Comparison of ENCODE assay signal across 24 mouse cellular contexts in genomic region chr11:99436625-99437024, GRCm38 (mm10). TPM values are rescaled to one million over a fixed set of nuclear protein-coding genes. Genes with fewer than 3 reads are reported as not detected.
DNase-seq lines count a peak whose midpoint lies in the region; ATAC-seq and TF ChIP-seq lines count a peak whose summit lies in the region.
"Had no signal": no experiment of that assay in that cellular context is flagged by ENCODE, and none has a peak within 500 bp of the region (broad histone marks: within the 10 kb centered on the region; RNA-seq: fewer than 3 reads in every experiment).

No protein-coding gene starts in this region.

- H3K27me3 ChIP-seq in intestine, embryonic 14.5 days (replicated peaks; ENCODE audit: control insufficient read depth, insufficient read depth, low read length) = no peaks in the 10 kb centered on the region
- H3K27me3 ChIP-seq in intestine, embryonic 16.5 days (replicated peaks; ENCODE audit: control insufficient read depth, insufficient read depth, low read length) = no peaks in the 10 kb centered on the region
- H3K27me3 ChIP-seq in liver, embryonic 13.5 days = no peaks in the 10 kb centered on the region
- H3K27me3 ChIP-seq in liver, postnatal 0 days (ENCODE audit: insufficient read depth, low read length) = no peaks in the 10 kb centered on the region
- no peaks in the 10 kb centered on the region for H3K27me3 ChIP-seq in hindbrain, embryonic 16.5 days (replicated peaks; ENCODE audit: control insufficient read depth, insufficient read depth, low read length)
- H3K27me3 ChIP-seq: embryonic facial prominence, embryonic 13.5 days had no signal

- no peak for TF ChIP-seq POLR2A in lung, adult 2 months (IDR thresholded peaks at IDR 0.05; ENCODE audit: borderline replicate concordance, extremely low read depth, low read depth, low read length)

- TF ChIP-seq CTCF in liver, postnatal 0 days (IDR thresholded peaks at IDR 0.05; ENCODE audit: low read depth) = no peak
- no peak for TF ChIP-seq CTCF in lung, adult 2 months (IDR thresholded peaks at IDR 0.05; ENCODE audit: insufficient read depth, low read length)

- 0 out of 2 replicates have a peak overlapping the region, but pooled peaks have one; percentile 7 for H3K4me2 ChIP-seq in intestine, embryonic 14.5 days (ENCODE audit: low read length)
- H3K4me2 ChIP-seq in intestine, embryonic 16.5 days (ENCODE audit: low read depth, low read length) = peak overlapping the region; percentile 23; the same call in 1 of the 2 replicates
- peak overlapping the region; percentile 35 for H3K4me2 ChIP-seq in liver, embryonic 13.5 days
- H3K4me2 ChIP-seq in liver, postnatal 0 days (ENCODE audit: low read depth, low read length) = peak overlapping the region; percentile 38
- H3K4me2 ChIP-seq in hindbrain, embryonic 16.5 days (ENCODE audit: low read length) = no peak overlapping the region
- H3K4me2 ChIP-seq: embryonic facial prominence, embryonic 13.5 days; hindbrain, embryonic 14.5 days had no signal

- TF ChIP-seq EP300 in liver, postnatal 0 days (IDR thresholded peaks at IDR 0.05; ENCODE audit: low read depth) = no peak

- no peaks in the 10 kb centered on the region for H3K9me3 ChIP-seq in intestine, embryonic 14.5 days (ENCODE audit: control insufficient read depth, low read length)
- no peaks in the 10 kb centered on the region for H3K9me3 ChIP-seq in intestine, embryonic 16.5 days (ENCODE audit: control insufficient read depth, low read length)
- no peaks in the 10 kb centered on the region for H3K9me3 ChIP-seq in liver, embryonic 13.5 days (replicated peaks)
- H3K9me3 ChIP-seq in liver, postnatal 0 days (ENCODE audit: low read length) = no peaks in the 10 kb centered on the region
- no peaks in the 10 kb centered on the region for H3K9me3 ChIP-seq in hindbrain, embryonic 16.5 days (ENCODE audit: control insufficient read depth, low read length)
- H3K9me3 ChIP-seq: embryonic facial prominence, embryonic 13.5 days; forebrain, embryonic 10.5 days; heart, embryonic 10.5 days; hindbrain, embryonic 10.5 days had no signal

- no peak overlapping the region for H3K4me3 ChIP-seq in intestine, embryonic 14.5 days (ENCODE audit: low read depth, low read length)
- peak overlapping the region; percentile 25; the same call in 1 of the 2 replicates for H3K4me3 ChIP-seq in intestine, embryonic 16.5 days (ENCODE audit: low read length)
- H3K4me3 ChIP-seq in liver, embryonic 13.5 days (replicated peaks) = peak overlapping the region; percentile 32
- H3K4me3 ChIP-seq in liver, postnatal 0 days (ENCODE audit: low read depth, low read length) = no peak overlapping the region
- no peak overlapping the region for H3K4me3 ChIP-seq in lung, adult 2 months (replicated peaks; ENCODE audit: extremely low read depth, low read depth, low read length)
- H3K4me3 ChIP-seq in hindbrain, embryonic 16.5 days (ENCODE audit: low read length) = no peak overlapping the region
- H3K4me3 ChIP-seq: embryonic facial prominence, embryonic 13.5 days; forebrain, embryonic 10.5 days; heart, embryonic 10.5 days; hindbrain, embryonic 10.5 days had no signal

- H3K36me3 ChIP-seq in intestine, embryonic 14.5 days (ENCODE audit: control insufficient read depth, insufficient read depth, low read length) = no peaks in the 10 kb centered on the region
- H3K36me3 ChIP-seq in intestine, embryonic 16.5 days (ENCODE audit: control insufficient read depth, insufficient read depth, low read length) = no peaks in the 10 kb centered on the region
- H3K36me3 ChIP-seq in liver, embryonic 13.5 days = no peaks in the 10 kb centered on the region
- no peaks in the 10 kb centered on the region for H3K36me3 ChIP-seq in liver, postnatal 0 days (replicated peaks; ENCODE audit: insufficient read depth, low read length)
- no peaks in the 10 kb centered on the region for H3K36me3 ChIP-seq in hindbrain, embryonic 16.5 days (ENCODE audit: control insufficient read depth, insufficient read depth, low read length)
- H3K36me3 ChIP-seq: embryonic facial prominence, embryonic 13.5 days; forebrain, embryonic 10.5 days; heart, embryonic 10.5 days; hindbrain, embryonic 10.5 days had no signal

- no peak overlapping the region for H3K9ac ChIP-seq in intestine, embryonic 14.5 days (ENCODE audit: low read length)
- no peak overlapping the region for H3K9ac ChIP-seq in intestine, embryonic 16.5 days (ENCODE audit: low read depth, low read length)
- 0 out of 2 replicates have a peak overlapping the region, but pooled peaks have one; percentile 13 for H3K9ac ChIP-seq in liver, embryonic 13.5 days
- no peak overlapping the region for H3K9ac ChIP-seq in liver, postnatal 0 days (replicated peaks)
- no peak overlapping the region for H3K9ac ChIP-seq in hindbrain, embryonic 16.5 days (ENCODE audit: low read depth, low read length)
- H3K9ac ChIP-seq: embryonic facial prominence, embryonic 13.5 days; hindbrain, embryonic 14.5 days had no signal

- H3K27ac ChIP-seq in intestine, embryonic 14.5 days (ENCODE audit: low read depth) = no peak overlapping the region
- H3K27ac ChIP-seq in intestine, embryonic 16.5 days (ENCODE audit: low read length) = peak overlapping the region; percentile 20; the same call in 1 of the 2 replicates
- H3K27ac ChIP-seq in liver, embryonic 13.5 days = no peak overlapping the region
- H3K27ac ChIP-seq in liver, postnatal 0 days (ENCODE audit: low read depth) = no peak overlapping the region
- no peak overlapping the region for H3K27ac ChIP-seq in hindbrain, embryonic 16.5 days (ENCODE audit: low read depth, low read length)
- H3K27ac ChIP-seq: embryonic facial prominence, embryonic 13.5 days; forebrain, embryonic 10.5 days; heart, embryonic 10.5 days; hindbrain, embryonic 10.5 days; hindbrain, embryonic 14.5 days had no signal

- H3K4me1 ChIP-seq in intestine, embryonic 14.5 days (replicated peaks; ENCODE audit: control insufficient read depth, insufficient read depth, low read length) = peaks cover 4% of the 10 kb centered on the region; the same call in 1 of the 2 replicates
- H3K4me1 ChIP-seq in intestine, embryonic 16.5 days (ENCODE audit: control insufficient read depth, insufficient read depth, low read length) = peaks cover 7% of the 10 kb centered on the region; the same call in 1 of the 2 replicates
- H3K4me1 ChIP-seq in liver, embryonic 13.5 days (replicated peaks) = 0 out of 2 replicates have a peak, but pooled peaks cover 4% of the 10 kb centered on the region
- H3K4me1 ChIP-seq in liver, postnatal 0 days (ENCODE audit: insufficient read depth) = peaks cover 3% of the 10 kb centered on the region; the same call in 1 of the 2 replicates
- no peaks in the 10 kb centered on the region for H3K4me1 ChIP-seq in lung, adult 2 months (ENCODE audit: control insufficient read depth, insufficient read depth, low read length)
- H3K4me1 ChIP-seq in hindbrain, embryonic 16.5 days (ENCODE audit: control insufficient read depth, insufficient read depth, low read depth, low read length) = no peaks in the 10 kb centered on the region

- WGBS in intestine, embryonic 14.5 days = 56% methylated on average over 4 of the region's 4 CpGs
- WGBS in intestine, embryonic 16.5 days = 48% methylated on average over 4 of the region's 4 CpGs
- 45% methylated on average over 4 of the region's 4 CpGs for WGBS in liver, embryonic 13.5 days (ENCODE audit: insufficient replicate concordance)
- WGBS in liver, postnatal 0 days (ENCODE audit: insufficient replicate concordance) = 52% methylated on average over 4 of the region's 4 CpGs
- WGBS in lung, adult 2 months = 44% methylated on average over 4 of the region's 4 CpGs
- 79% methylated on average over 4 of the region's 4 CpGs for WGBS in hindbrain, embryonic 16.5 days

- no peak for DNase-seq in intestine, embryonic 14.5 days (ENCODE audit: low spot score)
- DNase-seq in liver, embryonic 13.5 days = no peak
- DNase-seq in liver, postnatal 0 days = no peak
- no peak for DNase-seq in lung, adult 2 months
- DNase-seq in kidney, postnatal 4 days = no peak
- DNase-seq: adrenal gland, postnatal 14 days; cerebellum, adult 11-12 months; cerebellum, adult 9-10 months; cerebellum, postnatal 25 days; gastrocnemius, postnatal 10 days; heart, adult 18-20 months; heart, postnatal 14 days had no signal

- ATAC-seq in intestine, embryonic 14.5 days (replicated peaks; ENCODE audit: low FRiP score, low TSS enrichment, low read depth) = 0 out of 2 replicates have a peak, but pooled peaks have one; percentile 62
- peak; percentile 75 for ATAC-seq in intestine, embryonic 16.5 days
- no peak for ATAC-seq in liver, embryonic 13.5 days (ENCODE audit: low read depth)
- ATAC-seq in liver, postnatal 0 days = no peak
- no peak for ATAC-seq in hindbrain, embryonic 16.5 days
- ATAC-seq: activated CD4-positive, CD25-positive, alpha-beta regulatory T cell, adult 4 months; forebrain, embryonic 14.5 days; Patski had no signal

RNA-seq across cellular contexts. Expression of gene Krt20, which starts 1.3 kb away (rescaled TPM):
- 16.5 and 17.1 TPM in 2 replicates for polyA plus RNA-seq in intestine, embryonic 14.5 days (2014; fragmentation: Nextera tagmentation; extraction: Ambion mirVana)
- 101 and 110 TPM in 2 replicates for polyA plus RNA-seq in intestine, embryonic 16.5 days (2015; fragmentation: Nextera tagmentation; extraction: Ambion mirVana)
- polyA plus RNA-seq in liver, embryonic 13.5 days (2015; fragmentation: Nextera tagmentation; extraction: Ambion mirVana) = 28.0 and 33.9 TPM in 2 replicates
- 13.3 and 14.5 TPM in 2 replicates for polyA plus RNA-seq in liver, postnatal 0 days (2015; fragmentation: Nextera tagmentation; extraction: Ambion mirVana)
- 0.72 TPM in 1 of 2 replicates, not detected in the other for polyA plus RNA-seq in lung, adult 2 months (2012; rRNA removed)
- 0.10 and 0.19 TPM in 2 replicates for polyA plus RNA-seq in hindbrain, embryonic 16.5 days (2015; fragmentation: Nextera tagmentation; extraction: Ambion mirVana)
- polyA plus RNA-seq: forebrain, embryonic 14.5 days; hindbrain, embryonic 14.5 days; Patski had no signal

RNA-seq across cellular contexts. Expression of gene Krt12, which starts 14.6 kb away (rescaled TPM):
- not detected in 2 replicates for polyA plus RNA-seq in intestine, embryonic 14.5 days (2014; fragmentation: Nextera tagmentation; extraction: Ambion mirVana)
- not detected in 2 replicates for polyA plus RNA-seq in intestine, embryonic 16.5 days (2015; fragmentation: Nextera tagmentation; extraction: Ambion mirVana)
- not detected in 2 replicates for polyA plus RNA-seq in liver, embryonic 13.5 days (2015; fragmentation: Nextera tagmentation; extraction: Ambion mirVana)
- polyA plus RNA-seq in liver, postnatal 0 days (2015; fragmentation: Nextera tagmentation; extraction: Ambion mirVana) = not detected in 2 replicates
- 0.06 TPM in 1 of 2 replicates, not detected in the other for polyA plus RNA-seq in lung, adult 2 months (2012; rRNA removed)
- 0.19 TPM in 1 of 2 replicates, not detected in the other for polyA plus RNA-seq in hindbrain, embryonic 16.5 days (2015; fragmentation: Nextera tagmentation; extraction: Ambion mirVana)
- polyA plus RNA-seq: activated CD4-positive, CD25-positive, alpha-beta regulatory T cell, adult 4 months; embryonic facial prominence, embryonic 13.5 days; forebrain, embryonic 10.5 days; heart, embryonic 10.5 days; heart, embryonic 14.5 days; hindbrain, embryonic 14.5 days; Patski had no signal

RNA-seq across cellular contexts. Expression of gene Krt10, which starts 47.5 kb away (rescaled TPM):
- 26.2 and 28.5 TPM in 2 replicates for polyA plus RNA-seq in intestine, embryonic 14.5 days (2014; fragmentation: Nextera tagmentation; extraction: Ambion mirVana)
- 15.5 and 16.4 TPM in 2 replicates for polyA plus RNA-seq in intestine, embryonic 16.5 days (2015; fragmentation: Nextera tagmentation; extraction: Ambion mirVana)
- polyA plus RNA-seq in liver, embryonic 13.5 days (2015; fragmentation: Nextera tagmentation; extraction: Ambion mirVana) = 4.2 and 4.6 TPM in 2 replicates
- polyA plus RNA-seq in liver, postnatal 0 days (2015; fragmentation: Nextera tagmentation; extraction: Ambion mirVana) = 6.3 and 7.0 TPM in 2 replicates
- polyA plus RNA-seq in lung, adult 2 months (2012; rRNA removed) = 1.0 and 1.1 TPM in 2 replicates
- polyA plus RNA-seq in hindbrain, embryonic 16.5 days (2015; fragmentation: Nextera tagmentation; extraction: Ambion mirVana) = 22.8 and 27.5 TPM in 2 replicates

RNA-seq across cellular contexts. Expression of gene Krt23, which starts 56.3 kb away (rescaled TPM):
- 6.0 and 9.2 TPM in 2 replicates for polyA plus RNA-seq in intestine, embryonic 14.5 days (2014; fragmentation: Nextera tagmentation; extraction: Ambion mirVana)
- 18.4 and 19.6 TPM in 2 replicates for polyA plus RNA-seq in intestine, embryonic 16.5 days (2015; fragmentation: Nextera tagmentation; extraction: Ambion mirVana)
- polyA plus RNA-seq in liver, embryonic 13.5 days (2015; fragmentation: Nextera tagmentation; extraction: Ambion mirVana) = 0.54 and 0.67 TPM in 2 replicates
- polyA plus RNA-seq in liver, postnatal 0 days (2015; fragmentation: Nextera tagmentation; extraction: Ambion mirVana) = 15.7 and 16.5 TPM in 2 replicates
- polyA plus RNA-seq in lung, adult 2 months (2012; rRNA removed) = 20.2 and 26.1 TPM in 2 replicates
- polyA plus RNA-seq in hindbrain, embryonic 16.5 days (2015; fragmentation: Nextera tagmentation; extraction: Ambion mirVana) = 0.19 and 0.22 TPM in 2 replicates
- polyA plus RNA-seq: activated CD4-positive, CD25-positive, alpha-beta regulatory T cell, adult 4 months; cortical plate, adult 2 months; heart, embryonic 14.5 days; hindbrain, embryonic 10.5 days had no signal

Comparison
In these comparisons a context has a peak if more than half of its experiments do, and no peak if none do; other contexts are left out.
1. H3K4me3 ChIP-seq: peak in intestine, embryonic 16.5 days (single experiment) and liver, embryonic 13.5 days (single experiment); none in intestine, embryonic 14.5 days (single experiment), liver, postnatal 0 days (single experiment), lung, adult 2 months (single experiment) and hindbrain, embryonic 16.5 days (single experiment).
2. ATAC-seq: peak in intestine, embryonic 14.5 days (single experiment) and intestine, embryonic 16.5 days (single experiment); none in liver, embryonic 13.5 days (single experiment), liver, postnatal 0 days (single experiment) and hindbrain, embryonic 16.5 days (single experiment).